Mouse (Mus musculus): ENCODE data around the gene Slc25a12.

Gene Slc25a12

DNA sequence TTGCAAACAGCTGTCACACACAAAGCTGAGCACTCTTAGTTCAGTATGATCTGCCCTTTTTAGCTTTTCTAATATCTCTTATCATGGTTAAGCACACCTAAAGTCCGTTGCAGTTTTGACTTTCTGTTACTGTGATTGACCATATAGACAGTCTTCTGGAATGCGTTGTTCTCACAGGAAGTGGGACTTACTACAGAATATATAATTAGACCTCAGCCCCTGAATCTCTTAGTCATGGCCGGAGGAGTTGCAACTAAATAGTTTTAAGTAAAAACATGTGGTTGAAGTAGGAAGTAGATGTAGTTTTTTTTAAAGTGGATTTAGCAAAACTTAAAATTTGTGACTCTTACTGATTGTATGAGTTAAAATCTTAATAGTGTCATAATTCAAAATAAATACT, 119.5 kb downstream of the Slc25a12 start:
- DNase-seq (ENCODE audit: low spot score in 2 of 2): no peak

DNA sequence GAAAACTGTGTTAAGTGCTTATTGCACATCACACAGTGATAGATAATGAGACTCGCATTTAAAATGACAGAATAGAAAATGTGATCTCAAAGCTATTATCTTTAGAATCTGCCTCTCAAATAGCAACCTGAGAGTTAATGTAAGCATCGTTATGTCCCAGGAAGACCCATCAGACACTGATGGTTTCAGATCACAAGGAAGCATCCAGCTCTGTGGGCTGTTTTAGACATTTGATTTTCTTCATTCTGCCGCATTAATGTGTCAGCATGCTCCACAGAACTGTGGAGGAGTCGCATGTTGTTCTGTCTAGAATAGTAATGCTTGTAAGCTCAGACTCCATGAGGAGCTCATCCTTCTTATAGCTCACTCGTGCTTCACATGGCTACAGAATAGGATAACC, 121.5 kb downstream of the Slc25a12 start:
- no peak for DNase-seq (ENCODE audit: low spot score in 2 of 2)

DNA sequence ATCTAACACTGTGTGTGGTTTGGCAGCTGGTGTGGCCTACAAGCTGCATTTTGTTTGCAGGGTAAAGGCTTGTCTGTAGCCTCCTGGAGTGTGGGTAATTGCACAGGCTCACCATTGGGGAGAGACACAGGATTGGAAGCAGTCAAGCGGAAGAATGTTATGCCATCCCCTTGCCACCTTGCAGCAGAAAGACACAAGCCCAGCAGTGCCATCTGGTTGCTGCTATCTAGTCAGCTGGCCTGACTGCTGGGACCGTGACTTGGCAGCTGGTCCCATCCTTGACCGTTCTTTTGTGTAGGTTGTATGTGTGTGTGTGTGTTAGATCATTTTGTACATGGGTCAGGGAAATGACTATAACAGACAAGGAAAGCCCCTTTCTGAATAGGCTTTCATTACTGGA, 122.1 kb downstream of the Slc25a12 start:
- no peak for DNase-seq (ENCODE audit: low spot score in 2 of 2)

DNA sequence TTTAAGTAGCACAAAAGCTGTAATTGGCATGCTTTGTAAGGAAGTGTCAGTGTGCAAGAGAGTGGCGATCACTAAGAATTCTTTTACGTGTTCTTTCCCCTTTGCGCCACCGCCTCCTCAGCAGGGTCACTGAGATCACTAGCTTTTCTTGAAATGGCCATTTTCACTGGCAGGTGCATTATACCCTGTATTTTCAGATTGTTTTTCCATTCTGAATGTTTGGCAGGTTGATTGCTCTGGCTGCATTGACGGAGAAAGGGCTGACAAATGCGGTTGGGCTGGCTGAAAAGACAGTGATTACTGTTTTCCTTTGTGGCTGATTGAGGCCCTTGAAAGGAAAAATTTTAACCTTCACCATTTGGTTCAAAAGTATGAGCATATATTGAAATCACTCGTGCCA, 122.7 kb downstream of the Slc25a12 start:
- no peak for DNase-seq (ENCODE audit: low spot score in 2 of 2)

DNA sequence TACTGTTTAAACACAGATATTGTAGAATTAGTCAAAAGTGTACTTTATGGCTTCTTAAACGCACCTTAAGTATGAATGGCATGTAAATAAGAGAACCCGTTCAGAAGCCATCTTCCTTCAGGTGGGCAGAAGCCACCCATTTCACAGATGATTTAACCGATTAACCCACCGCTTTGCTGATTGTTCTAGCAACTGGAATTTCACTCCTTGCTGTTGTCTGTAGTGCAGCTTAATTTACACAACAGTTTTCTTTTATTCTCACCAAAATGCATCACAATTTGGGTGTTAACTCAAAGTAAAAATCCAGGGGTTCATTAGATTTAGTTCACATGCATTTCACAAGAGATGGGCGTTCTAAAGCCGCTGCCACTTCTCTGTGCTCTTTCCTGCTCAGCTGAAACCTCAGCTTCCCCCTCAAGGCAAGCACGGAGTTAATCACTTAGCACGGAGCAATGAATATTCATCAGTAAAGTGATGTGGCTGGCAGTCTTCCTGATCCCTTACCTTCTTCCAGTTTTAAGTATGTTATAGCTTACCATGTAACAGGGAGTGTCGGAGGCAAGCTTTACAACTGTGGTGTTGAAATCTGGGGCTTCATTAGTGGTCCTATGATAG, 124.4 kb downstream of the Slc25a12 start:
- DNase-seq (ENCODE audit: low spot score in 2 of 2): no peak

DNA sequence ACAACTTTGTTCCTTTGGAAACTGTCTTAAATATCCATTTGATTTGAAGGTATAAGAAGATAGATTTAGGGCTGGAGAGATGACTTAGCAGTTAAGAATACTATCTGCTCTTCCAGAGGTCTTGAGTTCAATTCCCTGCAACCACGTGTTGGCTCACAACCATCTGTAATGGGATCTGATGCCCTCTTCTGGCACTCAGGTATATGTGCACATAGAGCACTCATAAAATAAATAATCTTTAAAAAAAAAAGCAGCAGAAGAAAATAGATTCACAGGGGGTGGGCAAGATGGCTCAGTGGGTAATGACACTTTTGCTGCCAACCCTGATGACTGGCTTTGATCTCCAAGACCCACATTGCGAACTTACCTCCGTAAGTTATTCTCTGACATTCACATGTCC, 125.4 kb downstream of the Slc25a12 start:
- DNase-seq (ENCODE audit: low spot score in 2 of 2): no peak

DNA sequence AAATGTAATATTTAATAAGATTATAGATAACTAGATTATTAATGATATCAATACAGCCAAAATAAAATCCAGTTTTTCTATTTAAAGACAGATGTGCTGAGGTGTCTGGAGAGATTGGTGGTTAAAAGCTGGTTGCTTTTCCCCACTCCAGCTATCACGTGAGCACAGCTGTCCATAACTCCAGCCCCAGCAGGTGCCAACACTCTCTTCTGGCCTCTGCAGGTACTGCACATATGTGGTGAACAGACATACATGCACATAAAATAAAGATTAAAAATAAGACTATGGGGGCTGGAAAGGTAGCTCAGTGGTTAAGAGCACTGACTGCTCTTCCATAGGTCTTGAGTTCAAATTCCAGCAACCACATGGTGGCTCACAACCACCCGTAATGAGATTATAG, 126.0 kb downstream of the Slc25a12 start:
- no peak for DNase-seq (ENCODE audit: low spot score in 2 of 2)

DNA sequence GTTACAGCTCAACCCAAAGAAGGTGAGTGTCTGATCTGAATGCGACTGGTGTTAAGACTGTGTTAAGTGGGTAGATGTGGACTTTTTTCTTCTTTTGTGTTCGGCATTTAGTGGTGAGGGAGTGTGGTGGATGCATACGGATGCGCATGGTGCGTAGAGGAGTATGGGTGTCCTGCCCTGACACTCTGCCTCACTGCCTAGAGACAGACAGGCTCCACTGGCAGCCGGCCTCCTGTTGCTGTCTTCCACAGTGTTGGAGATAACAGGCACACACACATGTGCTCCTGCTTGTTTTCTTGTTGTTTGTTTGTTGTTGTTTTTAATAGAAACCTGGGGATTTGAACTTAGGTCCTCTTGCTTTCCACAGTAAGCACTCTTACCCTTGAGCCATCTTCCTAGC, 131.5 kb downstream of the Slc25a12 start:
- no peak for DNase-seq (ENCODE audit: low spot score in 2 of 2)

DNA sequence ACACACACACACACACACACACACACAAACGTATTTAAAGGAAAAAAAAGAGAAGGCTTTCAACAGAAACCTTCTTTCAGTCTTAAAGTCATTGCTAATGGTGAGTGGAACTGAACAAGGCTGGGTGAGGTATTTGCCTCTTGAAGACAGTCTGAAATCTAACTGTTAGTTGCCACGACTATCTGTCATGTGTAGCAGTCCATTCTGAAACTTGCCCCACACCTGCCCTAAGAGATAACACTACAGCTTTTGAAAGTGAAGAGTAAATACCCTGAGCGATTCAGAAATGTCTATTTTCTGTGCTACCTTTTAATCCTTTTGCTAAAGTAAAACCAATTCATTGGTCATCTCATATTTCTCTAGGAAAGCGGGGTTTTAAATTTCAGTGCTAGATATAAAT, 132.1 kb downstream of the Slc25a12 start:
- DNase-seq (ENCODE audit: low spot score in 2 of 2): no peak

DNA sequence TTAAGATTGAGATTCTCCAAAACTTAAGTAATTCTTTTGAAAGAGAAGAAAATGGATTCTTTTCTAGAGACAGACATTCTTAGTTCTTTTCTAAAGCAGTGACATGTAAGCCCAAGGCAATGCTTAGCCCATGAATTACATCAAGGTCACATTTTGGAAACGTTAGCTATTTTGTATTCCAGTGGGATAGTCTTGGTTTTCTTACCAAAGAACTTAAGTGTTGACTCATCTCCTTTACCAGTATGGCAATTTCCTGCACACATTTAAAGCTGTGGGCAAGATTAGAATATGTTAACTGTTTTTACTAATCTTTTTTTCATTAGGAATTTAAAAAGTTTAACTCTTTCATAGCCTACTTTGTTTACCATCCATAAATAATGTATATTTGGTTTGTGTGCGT, 134.6 kb downstream of the Slc25a12 start:
- DNase-seq (ENCODE audit: low spot score in 2 of 2): no peak

DNA sequence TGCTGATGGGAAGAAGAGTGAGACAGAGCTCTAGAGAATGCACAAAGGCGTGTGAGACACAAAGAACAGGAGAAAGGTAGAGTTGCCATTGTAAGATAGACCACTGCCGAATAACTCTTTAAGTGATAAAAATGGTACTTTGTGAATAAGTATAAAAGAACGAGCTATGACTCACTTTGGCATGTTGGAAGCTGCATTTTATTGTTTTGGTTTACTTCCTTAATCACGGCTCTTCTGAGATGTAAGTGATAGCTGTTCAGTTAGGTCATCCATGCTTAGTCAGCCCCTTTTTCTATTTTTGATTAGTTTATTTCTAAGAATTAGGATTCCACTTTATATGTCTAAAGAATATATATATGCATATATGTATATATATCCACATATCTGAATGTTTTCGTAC, 135.6 kb downstream of the Slc25a12 start:
- no peak for DNase-seq (ENCODE audit: low spot score in 2 of 2)

DNA sequence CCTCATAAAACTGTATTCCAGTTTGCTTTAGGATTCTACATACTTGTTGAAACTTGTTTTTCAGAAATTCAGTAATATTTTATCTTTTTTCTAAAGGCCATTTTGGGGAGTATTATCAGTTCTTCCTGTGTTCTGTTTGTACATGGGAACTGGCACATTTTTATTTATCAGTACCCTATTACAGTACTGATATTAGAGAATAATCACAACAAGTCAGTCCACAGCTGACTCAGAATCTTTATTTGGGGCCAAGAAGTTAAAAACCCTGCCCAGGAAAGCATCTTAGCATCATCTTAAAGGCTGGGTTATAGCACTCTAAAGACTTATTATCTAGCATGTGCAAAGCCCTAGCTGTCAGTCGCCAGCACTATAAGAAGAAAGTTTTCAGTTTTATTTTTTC, 137.9 kb downstream of the Slc25a12 start:
- no peak for DNase-seq (ENCODE audit: low spot score in 2 of 2)

DNA sequence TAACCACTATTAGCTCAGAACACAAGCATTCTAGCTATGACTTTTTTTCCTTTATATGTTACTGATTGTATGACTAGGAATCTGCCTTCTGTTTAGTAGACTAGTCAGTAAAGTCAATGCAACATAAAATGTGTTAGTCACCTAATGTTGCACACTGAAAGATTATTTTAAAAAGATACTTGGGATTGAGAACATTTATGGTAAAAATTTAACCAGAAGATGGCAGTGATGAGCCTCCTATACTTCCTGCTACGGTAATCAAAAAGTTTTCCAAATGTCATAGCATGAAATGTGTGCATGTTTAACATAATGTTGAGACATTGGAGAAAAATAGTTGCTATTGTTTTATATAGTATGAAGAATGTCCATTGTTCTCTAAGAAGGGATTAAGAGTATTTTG, 140.2 kb downstream of the Slc25a12 start:
- no peak for DNase-seq (ENCODE audit: low spot score in 2 of 2)

All from urinary bladder, postnatal 36 days (tissue).